Mouse (Mus musculus): ENCODE data around the gene Cnpy3.

Cnpy3 gene

DNA sequence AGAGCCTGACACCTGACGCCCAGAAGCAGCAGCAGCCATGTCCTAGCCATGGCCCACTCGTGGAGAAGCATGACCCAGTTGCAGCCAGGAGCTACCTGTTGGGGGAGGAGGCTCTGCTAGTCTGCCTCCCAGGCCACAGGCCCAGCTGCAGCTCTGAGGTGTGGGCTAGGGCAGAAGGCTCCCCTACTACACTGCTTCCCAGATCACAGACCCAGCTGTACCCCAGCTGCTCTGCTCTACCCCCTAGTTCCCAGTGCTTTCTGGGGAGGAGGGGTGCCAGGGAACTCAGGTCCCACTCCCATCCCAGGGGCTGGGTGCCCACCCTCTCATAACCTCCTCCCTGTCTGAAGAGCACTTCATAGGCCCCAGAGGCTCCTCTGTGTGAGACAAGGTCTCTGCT, 11.5 kb upstream of the Cnpy3 start, which contains the start of gene Ptcra:
Ptcra (minus strand) TSS at position 169 of the 400 bp plus-strand sequence.
- DNase-seq (ENCODE audit: low read depth) = no peak

DNA sequence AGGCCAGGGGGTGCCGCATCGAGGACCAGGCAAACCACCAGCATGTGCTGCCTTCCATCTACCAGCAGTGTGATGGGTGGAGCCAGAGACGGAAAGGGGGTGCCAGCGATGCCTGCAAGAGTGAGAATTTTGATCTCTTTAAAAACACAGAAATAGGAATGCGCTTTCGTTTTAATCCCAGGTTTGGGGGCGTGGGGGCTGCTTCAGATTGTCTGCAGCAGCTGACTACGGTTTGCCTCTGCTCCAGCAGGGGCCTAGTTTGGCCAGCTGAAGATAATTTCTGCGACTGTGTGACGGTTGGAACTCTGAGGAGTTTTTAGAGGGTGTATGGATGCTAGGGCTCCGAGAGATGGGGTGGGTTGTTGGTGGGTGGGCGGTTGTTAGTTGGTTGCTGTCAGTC, 6.7 kb upstream of the Cnpy3 start:
- no peak for DNase-seq (ENCODE audit: low read depth)

DNA sequence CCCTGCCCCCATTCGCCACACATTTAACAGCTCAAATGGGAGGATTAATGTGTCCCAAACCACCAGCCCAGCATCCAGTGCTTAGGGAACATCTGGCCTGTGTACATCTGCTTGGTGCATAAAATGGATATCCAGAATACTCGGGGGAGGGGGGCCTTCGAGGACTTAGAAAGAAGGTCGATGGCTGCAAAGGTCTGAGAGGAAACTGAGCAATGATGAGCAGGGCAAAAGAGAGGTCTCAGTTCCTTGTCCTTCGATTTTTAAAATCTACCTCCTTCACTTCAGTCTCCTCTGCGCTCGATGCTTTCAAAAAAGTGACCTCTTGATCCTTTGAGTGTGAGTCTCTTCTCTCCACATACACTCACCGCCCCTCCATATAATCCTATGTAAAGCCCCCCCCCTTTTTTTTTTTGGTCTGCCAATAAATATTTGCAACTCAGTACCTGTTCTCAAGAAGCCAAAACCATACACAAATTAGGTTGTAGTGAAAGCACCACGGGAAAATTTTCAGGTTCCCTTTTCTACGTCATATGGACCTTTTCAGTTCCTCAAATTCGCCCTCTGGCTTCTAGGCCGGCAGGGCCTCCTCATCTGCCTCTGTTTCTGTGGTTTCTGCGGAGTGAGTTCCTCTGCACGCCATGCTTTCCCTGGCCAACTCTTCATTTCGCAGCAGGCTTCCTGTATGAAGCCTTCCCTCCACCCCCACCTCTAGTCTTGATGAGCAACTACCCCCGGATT, 789 bp downstream of the Cnpy3 start:
- DNase-seq (ENCODE audit: low read depth) = peak; percentile 95

DNA sequence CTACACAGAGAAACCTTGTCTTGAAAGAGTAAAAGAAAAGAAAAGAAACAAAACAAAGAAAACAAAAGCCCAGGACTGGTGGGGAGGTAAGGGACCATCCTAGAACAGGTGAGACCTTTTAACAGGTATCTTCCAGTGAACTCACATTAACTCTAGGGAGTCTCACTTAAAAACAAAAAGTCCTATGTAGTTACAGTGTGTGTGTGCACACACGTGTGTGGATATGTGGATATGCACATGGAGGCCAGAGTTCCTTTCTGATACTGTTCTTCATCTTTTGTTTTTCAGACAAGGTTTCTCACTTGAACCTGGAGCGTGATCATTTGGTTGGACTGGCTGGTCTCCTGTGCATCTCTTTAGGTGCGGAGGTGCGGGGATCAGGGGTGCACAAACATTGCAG, 1.4 kb downstream of the Cnpy3 start:
- no peak for DNase-seq (ENCODE audit: low read depth)

DNA sequence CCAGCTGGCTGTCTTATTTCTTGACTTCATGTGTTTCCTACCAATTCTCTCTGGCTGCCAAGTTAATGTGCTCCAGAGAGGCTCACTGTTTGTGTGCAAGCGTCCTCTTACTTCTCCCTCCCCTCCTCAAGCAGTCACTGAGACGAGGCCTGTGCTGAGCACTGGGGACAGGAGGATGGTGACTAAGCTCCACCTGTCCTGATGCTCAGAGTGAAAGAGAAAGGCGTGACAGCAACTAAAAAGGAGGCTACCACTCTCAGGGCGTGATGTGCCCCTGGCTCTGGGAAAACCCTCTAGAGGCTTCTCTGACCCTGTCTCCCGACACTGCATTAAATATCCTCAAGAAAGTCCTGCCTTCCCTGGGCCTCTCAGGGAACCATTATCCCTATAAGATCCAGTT, 2.7 kb downstream of the Cnpy3 start:
- DNase-seq (ENCODE audit: low read depth) = no peak

DNA sequence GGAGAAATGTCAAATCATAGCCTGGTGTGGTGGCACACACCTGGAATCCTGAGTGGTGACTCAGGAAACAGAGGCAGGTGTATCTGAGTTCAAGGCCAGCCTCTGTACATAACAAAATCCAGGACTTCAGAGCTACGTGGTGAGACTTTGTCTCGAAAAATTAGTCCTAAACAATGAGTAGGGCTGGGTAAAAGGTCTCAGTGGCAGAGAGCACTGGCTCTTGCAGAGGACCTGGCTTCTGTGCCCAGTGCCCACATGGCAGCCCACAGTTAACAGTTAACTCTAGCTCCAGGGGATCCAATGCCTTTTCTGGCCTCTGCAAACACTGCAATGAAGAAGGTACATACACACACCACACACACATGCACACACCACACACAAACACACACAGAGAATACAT, 4.2 kb downstream of the Cnpy3 start:
- no peak for DNase-seq (ENCODE audit: low read depth)

DNA sequence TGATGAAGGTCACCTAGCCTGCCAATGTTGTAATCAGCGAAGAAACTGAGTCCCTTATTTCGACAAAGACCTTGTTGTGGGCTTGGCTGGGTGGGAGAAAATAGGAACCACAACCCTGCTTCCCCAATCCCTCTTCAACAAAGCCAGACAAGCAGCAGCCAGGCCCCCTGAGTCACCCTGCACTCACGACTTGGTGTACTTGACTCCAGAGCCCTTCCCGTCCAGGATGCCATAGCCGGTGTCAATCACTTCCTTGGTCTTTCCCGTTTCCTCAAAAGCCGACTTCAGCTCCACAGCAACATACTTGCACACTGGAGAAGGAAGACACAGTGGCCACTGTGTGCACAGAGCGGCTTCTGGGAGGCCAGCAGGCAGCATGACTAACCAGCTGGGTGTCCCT, 4.8 kb downstream of the Cnpy3 start:
- DNase-seq (ENCODE audit: low read depth) = no peak

DNA sequence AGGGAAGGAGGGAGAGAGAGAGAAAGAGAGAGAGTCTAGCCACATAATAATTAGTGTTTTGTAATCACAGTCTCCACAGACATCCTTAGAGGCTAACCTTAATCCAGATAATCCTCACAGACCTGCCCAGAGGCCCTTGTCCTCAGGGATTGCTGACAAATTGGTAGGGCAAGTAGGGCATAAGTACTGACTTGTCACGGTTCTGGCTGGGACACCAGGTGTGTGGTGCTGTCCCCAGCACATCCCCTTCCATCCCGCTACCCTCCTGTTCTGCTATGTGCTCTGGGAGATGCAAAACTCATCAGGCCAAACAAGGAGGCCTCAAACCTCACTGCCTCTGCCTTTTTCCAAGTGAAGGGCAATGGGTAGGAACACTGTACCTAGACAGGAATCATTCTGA, 6.5 kb downstream of the Cnpy3 start:
- no peak for DNase-seq (ENCODE audit: low read depth)

DNA sequence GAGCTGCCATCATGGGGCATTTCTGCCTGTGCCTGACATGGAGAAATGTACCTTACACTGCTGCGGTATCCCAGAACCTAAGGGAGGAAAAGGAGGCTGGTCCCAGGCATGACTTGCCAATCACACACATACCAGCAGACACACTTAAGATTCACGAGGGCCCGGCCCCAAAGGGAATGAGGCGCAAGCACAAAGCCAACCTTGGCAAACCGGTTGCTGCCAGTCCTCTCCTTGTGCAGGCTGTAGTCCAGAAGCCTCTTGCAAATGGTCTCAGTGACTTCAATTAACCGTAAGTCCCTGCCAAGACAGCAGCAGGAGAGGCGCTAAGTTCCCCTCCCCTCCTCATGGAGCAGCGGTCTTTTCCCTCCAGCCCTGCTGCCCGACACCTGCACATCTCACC, 9.0 kb downstream of the Cnpy3 start:
- DNase-seq (ENCODE audit: low read depth) = no peak

DNA sequence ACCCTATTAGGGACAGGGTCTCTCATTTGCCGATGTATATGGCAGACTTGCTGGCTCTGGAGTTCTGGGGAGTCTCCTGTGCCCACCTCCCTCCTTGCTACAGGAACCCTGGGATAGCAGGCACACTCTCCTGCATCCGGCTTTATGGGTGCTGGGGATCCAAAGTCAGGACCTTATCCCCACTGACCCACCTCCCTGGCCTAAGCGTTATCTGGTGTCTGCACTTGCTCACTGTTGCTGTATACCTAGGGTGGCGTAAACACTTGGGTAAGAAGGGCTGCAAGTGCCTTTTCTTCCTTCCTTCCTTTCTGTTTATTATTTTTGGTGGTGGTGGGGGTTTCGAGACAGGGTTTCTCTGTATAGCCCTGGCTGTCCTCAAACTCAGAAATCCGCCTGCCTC, 10.7 kb downstream of the Cnpy3 start:
- no peak for DNase-seq (ENCODE audit: low read depth)

DNA sequence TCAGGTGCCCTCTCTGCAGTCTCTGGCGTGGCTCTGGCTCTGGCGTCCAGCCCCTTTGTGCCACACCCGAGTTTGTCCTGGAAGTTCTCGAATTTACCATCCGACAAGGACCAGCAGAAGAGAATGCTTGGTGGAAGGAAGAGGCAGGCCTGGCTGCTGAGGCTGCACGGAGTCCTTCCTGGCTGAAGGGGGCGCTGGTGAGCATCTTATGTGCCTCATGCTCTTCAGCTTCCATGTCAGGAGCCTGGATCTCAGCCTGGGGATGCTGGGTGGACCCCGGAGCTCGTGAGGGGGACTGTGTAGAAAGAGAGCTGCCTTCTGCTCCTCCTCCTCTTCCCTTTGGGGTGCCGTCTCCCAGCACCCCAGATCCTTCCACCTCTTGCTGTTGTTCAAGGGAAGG, 15.9 kb downstream of the Cnpy3 start:
- peak; percentile 56 for DNase-seq (ENCODE audit: low read depth)

DNA sequence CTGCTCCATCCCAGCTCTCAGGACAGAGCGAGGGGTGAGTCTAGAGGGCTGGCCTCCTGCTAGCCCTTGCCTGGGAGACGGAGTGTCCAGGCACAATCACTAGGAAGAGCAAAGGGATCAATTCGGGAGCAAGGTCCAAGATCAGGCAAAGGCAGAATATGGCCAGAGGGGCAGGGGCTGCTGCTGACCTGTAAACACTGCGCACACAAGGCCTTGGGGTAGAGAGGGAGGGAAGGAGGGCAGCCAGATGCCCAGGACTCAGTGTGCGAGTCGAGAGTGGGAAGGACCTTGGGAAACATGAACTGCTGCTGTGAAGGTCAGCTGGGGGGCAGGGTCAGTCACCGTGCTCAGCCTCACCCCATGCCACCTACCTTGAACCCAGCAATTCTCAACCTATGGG, 16.7 kb downstream of the Cnpy3 start:
- no peak for DNase-seq (ENCODE audit: low read depth)

DNA sequence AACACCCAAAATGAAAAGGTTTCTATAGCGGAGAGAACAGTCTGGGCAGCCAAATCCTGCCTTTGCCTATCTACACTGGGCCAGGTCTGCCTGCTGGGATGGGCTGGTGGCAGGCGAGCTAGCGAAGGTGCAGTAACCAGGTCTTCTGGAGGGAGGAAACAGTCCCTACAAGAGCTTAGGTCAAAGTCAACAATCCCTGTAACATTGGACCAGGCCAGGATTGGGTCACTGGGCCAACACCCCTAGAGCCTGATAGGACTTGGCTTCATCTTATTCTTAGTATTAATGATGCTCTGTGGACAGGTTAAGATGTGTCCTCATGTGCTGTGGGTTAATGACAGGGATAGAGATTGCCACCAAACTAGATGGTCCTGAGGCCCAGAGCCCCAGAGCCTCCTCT, 18.0 kb downstream of the Cnpy3 start:
- DNase-seq (ENCODE audit: low read depth) = no peak

DNA sequence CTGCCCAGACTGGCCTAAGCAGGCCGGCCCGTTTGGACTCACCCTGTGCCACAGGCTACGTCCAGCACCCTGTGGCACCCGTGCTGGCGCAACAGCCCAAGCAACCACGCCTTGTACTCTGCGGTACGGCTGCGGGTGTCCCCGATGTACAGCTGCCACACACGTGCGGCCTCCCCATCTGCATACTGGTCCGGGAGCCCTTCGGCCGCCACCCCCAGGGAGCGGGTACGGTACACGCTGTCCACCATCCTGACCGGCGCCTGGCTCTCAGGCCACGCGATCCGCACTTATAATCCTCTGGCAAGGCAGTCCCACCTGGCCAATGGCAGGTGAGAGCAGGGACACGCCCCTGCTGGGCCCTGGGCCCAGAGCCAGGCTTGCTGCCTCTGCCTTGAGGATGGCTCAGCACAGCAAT, 23.1 kb downstream of the Cnpy3 start, which contains the start of gene Gnmt:
Gnmt (minus strand) TSS at position 265 of the 415 bp plus-strand sequence.
- DNase-seq (ENCODE audit: low read depth) = no peak

DNA sequence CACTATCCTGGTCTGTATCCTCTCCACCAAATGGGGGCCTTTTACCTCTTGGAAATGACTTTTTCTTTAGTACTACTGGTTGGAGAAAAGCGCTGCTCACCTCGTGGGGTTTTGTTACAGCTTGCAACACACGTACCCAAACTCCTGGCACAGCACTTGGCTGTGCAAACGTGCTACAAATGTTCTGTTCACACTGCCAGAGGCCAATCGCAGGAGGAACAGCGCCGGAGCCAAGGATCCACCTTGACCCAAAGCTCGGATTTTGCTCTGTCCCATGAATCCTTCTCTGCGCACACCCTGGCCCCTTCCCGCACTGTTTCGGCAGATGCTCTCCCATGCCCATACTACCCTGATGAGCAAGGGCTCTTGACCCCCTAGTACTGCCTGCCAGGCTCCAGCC, 23.5 kb downstream of the Cnpy3 start:
- DNase-seq (ENCODE audit: low read depth) = no peak

DNA sequence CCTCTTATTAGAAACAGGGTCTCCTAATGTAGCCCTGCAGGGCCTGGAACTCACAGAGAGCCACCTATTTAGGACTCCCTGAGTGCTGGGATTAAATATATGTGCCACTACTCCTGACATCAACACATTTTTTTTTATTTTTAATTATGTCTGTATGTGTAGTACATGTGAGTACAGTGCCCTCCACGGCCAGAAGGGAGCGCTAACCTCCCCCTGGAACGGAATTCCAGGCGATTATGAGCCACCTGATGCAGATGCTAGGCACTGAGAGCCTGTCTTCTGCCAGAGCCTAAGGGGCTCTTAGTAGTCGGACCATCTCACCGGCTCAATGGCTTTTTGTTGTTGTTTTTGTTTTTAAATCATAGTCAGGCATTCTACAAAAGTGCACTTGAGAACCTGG, 24.0 kb downstream of the Cnpy3 start:
- peak; percentile 41 for DNase-seq (ENCODE audit: low read depth)

DNA sequence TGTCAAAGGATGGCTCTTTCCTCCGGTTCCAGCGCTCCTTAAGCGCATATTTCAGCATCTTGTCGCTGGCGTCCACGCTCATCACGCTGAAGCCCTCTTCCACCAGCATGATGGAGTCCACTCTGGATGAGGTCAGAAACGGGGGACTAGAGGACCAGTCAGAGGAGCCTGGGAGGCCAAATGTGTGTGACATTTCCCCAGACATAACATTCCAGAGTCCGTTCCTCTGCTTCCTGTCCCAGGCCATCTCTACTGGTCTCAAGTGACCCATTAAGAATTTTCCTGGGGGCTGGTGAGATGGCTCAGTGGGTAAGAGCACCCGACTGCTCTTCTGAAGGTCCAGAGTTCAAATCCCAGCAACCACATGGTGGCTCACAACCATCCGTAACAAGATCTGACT, 24.7 kb downstream of the Cnpy3 start:
- no peak for DNase-seq (ENCODE audit: low read depth)

DNA sequence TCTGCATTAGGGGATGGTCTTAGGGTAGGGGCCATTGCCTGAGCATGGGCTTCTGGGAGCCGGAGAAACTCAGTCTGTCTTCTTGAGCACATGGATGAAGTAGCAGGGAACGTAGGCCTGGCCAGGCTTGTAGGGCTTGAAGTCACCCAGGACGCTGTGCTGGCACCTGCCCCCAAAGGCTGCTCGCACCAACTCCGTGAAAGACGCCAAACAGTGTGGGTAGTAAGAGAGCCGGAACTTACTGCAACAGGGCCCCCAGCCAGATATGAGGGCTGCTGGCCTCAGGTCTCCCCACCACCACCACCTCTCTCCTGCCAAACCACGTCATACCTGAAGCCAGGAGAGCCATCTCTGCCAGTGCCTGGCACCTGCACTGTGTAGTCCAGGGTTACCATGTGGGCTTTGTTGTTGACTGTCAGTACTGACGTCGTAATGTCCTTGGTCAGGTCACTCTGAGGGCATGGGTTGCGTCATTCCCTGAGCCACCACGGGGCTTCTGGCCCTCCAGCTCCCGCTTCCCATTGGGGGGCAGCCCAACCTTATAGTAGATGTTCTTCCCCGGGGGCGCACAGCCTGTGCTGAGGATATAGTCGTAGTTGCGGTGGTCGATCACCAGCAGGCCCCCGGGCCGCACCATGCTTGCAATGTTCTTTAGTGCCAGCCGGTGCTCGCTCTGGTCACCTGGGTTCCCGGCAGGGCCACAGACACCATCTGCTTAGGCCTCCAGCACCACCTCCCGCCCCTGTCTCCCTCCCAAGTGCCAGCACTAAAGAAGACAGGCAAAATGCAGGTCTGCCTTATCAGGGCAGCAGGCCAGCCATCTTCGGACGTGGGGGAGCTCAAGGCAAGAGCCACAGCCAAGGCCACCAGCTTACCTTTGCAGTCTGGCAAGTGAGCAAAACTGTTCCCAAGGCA, 26.0 kb downstream of the Cnpy3 start:
- DNase-seq (ENCODE audit: low read depth) = no peak

DNA sequence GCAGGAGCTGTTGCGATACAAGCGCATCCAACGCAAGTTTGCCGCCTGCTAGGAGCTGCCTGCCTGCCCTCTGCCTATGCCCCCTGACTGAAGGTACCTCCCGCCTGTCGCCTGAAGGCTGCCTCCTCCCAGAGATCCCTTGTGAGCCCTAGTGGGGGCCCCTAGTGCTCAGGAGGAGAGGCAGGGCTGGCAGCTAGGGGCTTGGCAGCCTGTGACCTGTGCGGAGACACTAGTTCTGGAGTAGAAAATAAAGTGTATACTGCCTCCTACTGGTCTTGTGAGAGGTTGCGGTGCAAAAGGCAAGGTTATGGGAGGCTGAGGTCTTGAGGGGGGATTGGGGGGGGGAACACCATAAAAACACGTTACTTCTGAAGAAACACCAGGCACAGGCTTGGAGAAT, 26.7 kb downstream of the Cnpy3 start:
- peak; percentile 68 for DNase-seq (ENCODE audit: low read depth)

DNA sequence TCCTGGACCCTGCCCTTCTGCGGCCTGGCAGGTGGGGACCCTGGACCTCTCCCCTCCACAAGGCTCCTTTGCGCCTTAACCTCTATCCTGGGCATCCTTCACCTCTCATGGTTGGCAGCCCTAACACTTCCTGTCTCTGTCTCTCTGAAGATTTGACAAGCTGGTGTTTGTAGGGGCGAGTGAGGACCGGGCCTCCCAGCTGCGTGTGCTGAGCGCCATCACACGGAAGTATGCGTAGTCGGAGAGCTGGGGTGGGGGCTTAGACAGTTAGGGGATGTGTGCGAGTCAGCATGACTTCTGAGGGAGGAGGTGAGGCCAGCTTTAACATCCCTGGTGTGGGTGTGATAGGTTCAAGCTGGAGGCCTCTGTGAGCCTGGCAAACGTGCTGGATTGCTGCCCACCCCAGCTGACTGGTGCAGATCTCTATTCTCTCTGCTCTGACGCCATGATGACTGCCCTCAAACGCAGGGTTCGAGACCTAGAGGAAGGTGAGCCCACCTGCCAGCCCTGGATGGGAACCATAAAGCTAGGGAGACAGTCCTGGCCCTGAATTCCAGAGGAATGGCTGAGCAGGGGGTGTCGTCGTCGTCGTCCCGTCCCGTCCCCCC, 27.4 kb downstream of the Cnpy3 start:
- DNase-seq (ENCODE audit: low read depth) = no peak

DNA sequence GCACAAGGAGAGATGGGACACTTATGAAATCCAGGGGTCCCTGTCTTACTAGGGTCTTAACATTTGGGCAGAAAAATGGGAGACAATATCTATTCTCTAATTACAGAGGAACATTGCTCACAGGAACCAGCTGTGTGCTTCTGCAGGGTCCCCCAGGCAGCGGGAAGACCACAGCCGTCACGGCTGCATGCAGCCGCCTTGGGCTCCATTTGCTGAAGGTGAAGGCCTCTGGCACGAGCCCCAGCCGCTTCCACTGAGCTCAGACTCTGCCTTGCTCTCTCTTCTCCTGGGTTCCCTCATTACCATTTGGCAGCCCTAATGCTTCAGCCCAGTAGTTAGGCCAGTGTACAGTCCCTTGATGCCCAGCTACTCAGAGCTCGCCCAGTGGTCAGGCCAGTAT, 30.9 kb downstream of the Cnpy3 start:
- no peak for DNase-seq (ENCODE audit: low read depth)

DNA sequence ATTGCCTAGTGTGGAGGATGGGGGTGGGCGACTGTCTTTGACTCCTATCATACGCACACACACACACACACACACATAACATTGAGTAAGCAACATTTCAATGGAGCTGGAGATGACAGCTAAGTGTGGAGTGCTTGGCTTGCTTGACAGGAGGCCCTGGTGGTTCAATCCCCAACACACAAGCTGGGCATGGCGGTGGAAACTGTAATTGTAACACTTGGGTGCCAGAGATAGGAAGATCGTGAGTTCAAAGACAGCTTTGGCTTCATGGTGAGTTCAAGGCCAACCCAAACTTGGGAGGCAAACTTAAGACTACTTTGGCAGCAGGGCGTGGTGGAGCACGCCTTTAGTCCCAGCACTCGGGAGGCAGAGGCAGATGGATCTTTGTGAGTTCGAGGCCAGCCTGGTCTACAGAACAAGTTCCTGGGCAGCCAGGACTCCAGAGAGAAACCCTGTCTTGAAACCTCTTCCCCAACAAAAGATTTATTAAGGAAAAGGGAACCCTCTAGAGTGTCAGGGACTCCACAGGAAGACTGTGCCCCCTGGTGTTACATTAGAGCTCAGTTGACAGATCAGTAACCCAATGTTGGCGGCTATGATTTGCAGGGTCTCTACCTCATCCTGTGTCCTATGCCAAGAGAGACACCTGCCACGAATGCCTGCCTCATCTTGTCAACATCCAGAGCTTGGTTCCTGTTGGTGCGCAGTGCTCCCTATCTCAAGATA, 37.1 kb downstream of the Cnpy3 start:
- no peak for DNase-seq (ENCODE audit: low read depth)

Data from 416B (cell line).